Mouse (Mus musculus): ENCODE data around the gene Fndc3c1. TPM values are rescaled to one million over a fixed set of nuclear protein-coding genes. Genes with fewer than 3 reads are reported as not detected.

Gene Fndc3c1
- total RNA-seq (2012; rRNA removed) (not detected in 2 replicates), polyA plus RNA-seq (2012; ENCODE audit: insufficient read depth in 1 of 2, insufficient read length in 2 of 2, low read depth in 1 of 2, low replicate concordance in 2 of 2, missing spikeins in 1 of 2) (not detected)

DNA sequence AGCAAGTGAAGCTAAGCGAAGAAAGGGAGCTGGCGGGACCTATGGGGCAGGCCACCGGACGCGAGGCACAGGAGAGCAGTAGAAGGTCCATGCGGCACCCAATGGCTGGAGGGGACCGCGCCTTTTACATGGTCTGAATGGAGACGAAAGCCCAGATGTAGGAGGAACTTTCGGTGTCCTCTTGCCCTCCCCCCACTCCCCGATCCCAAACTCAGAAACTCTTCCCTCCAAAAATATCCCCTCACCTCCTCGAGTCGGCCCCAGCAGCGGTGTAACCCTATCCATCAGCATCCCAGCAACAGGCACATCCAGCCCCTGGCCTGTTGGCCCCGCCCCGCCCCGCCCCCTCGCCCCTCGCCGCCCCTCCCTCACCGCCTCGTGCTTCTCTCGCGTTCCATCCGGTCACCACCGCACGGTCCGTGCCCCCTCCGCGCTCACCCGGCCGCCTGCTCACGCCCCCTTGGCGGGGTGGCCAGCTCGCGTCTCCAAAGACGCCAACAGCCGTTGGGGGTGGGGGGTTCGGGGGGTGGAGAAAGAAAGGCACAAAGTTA lies at the start of gene Fndc3c1:
Gene Fndc3c1, minus strand, starts transcription at position 301 of the 551 bp plus-strand sequence.
- Histone ChIP-seq H3K4me3 (ENCODE audit: control insufficient read depth in 1 of 2, insufficient read depth in 1 of 2, low read depth in 2 of 2, low read length in 2 of 2) (no peak within 1 kb of the TSS), H3K79me2 (ENCODE audit: control insufficient read depth, insufficient read depth, low read length, poor library complexity) (no peaks in the 10 kb centered on the region), H3K4me1 (ENCODE audit: control insufficient read depth in 1 of 2, insufficient read depth in 2 of 2, low read length in 2 of 2) (no peaks in the 10 kb centered on the region), H3K27me3 (ENCODE audit: control insufficient read depth in 1 of 2, insufficient read depth in 2 of 2, low read length in 2 of 2) (peaks cover 0 to 2% of the 10 kb centered on the region in 2 experiments; a peak in 1 of 4 replicates), H3K9me3 (replicated peaks; ENCODE audit: insufficient read depth, low read length) (no peaks in the 10 kb centered on the region), H3K36me3 (ENCODE audit: control insufficient read depth in 1 of 2, insufficient read depth in 2 of 2, low read length in 2 of 2) (no peaks in the 10 kb centered on the region), H3K9ac (ENCODE audit: control insufficient read depth, low read depth, low read length, poor library complexity, severe bottlenecking) (no peak within 1 kb of the TSS), H3K27ac (ENCODE audit: control insufficient read depth, low read depth, low read length) (no peak within 1 kb of the TSS)
- no peak for DNase-seq (ENCODE audit: low read depth, low spot score)
- TF ChIP-seq MAFK (IDR thresholded peaks at IDR 0.05; ENCODE audit: borderline replicate concordance, low read depth, low read length) = no peak
- TF ChIP-seq JUND (IDR thresholded peaks at IDR 0.05; ENCODE audit: low read depth, low read length) = no peak
- TF ChIP-seq ZMIZ1 (IDR thresholded peaks at IDR 0.05; ENCODE audit: low read depth, low read length) = no peak
- TF ChIP-seq MEF2A (IDR thresholded peaks at IDR 0.05; ENCODE audit: extremely low read depth, insufficient replicate concordance, low read depth, low read length, poor library complexity, severe bottlenecking) = no peak
- TF ChIP-seq RAD21 (IDR thresholded peaks at IDR 0.05; ENCODE audit: low read depth, low read length) = no peak
- no peak for TF ChIP-seq ETS1 (IDR thresholded peaks at IDR 0.05; ENCODE audit: low read depth, low read length)
- no peak for TF ChIP-seq CHD2 (IDR thresholded peaks at IDR 0.05; ENCODE audit: low read length)
- TF ChIP-seq UBTF (IDR thresholded peaks at IDR 0.05; ENCODE audit: borderline replicate concordance, insufficient read depth, low read depth, low read length) = no peak
- TF ChIP-seq MYB (IDR thresholded peaks at IDR 0.05; ENCODE audit: low read depth, low read length) = no peak
- no peak for TF ChIP-seq E2F4 (IDR thresholded peaks at IDR 0.05; ENCODE audit: borderline replicate concordance, low read depth, low read length)
- no peak for TF ChIP-seq GABPA (IDR thresholded peaks at IDR 0.05; ENCODE audit: low read depth, low read length)
- no peak for TF ChIP-seq NELFE (IDR thresholded peaks at IDR 0.05; ENCODE audit: low read depth, low read length)
- no peak for TF ChIP-seq POLR2AphosphoS5 (IDR thresholded peaks at IDR 0.05; ENCODE audit: borderline replicate concordance, low read depth, low read length)
- no peak for TF ChIP-seq RCOR1 (IDR thresholded peaks at IDR 0.05; ENCODE audit: low read depth, low read length)
- TF ChIP-seq MYC (IDR thresholded peaks at IDR 0.05; ENCODE audit: low read depth, low read length) = no peak
- TF ChIP-seq SIN3A (IDR thresholded peaks at IDR 0.05; ENCODE audit: low read length) = no peak
- TF ChIP-seq CTCF (IDR thresholded peaks at IDR 0.05 in 2 of 3, conservative IDR thresholded peaks at IDR 0.05 in 1 of 3; ENCODE audit: control insufficient read depth in 1 of 3, insufficient read depth in 1 of 3, low read depth in 2 of 3, low read length in 3 of 3, poor library complexity in 1 of 3, severe bottlenecking in 1 of 3) = no peak

DNA sequence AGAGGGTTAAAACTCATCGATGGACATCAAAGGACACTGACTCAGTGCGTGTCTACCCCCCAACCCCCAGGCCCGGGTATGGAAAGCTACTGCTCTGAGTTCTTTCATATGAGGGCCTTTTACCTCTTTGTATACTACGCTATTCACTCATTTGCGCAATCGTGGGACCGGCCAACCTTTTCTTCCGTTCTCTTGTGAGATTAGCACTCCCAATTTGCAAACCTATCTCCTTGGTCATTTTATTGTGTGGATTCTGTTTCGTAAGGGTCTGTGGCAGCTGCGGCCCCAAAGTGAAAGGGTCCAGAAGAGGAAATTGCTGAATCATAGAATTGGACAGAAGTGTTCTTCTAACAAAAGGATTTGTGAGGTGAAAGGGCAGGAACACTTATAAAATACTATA lies 1.2 kb upstream of the Fndc3c1 start:
- Histone ChIP-seq H3K9me3 (replicated peaks; ENCODE audit: insufficient read depth, low read length) (no peaks in the 10 kb centered on the region), H3K9ac (ENCODE audit: control insufficient read depth, low read depth, low read length, poor library complexity, severe bottlenecking) (no peak overlapping the region), H3K27me3 (ENCODE audit: control insufficient read depth in 1 of 2, insufficient read depth in 2 of 2, low read length in 2 of 2) (peaks cover 0 to 2% of the 10 kb centered on the region in 2 experiments; a peak in 1 of 4 replicates), H3K4me1 (ENCODE audit: control insufficient read depth in 1 of 2, insufficient read depth in 2 of 2, low read length in 2 of 2) (no peaks in the 10 kb centered on the region), H3K79me2 (ENCODE audit: control insufficient read depth, insufficient read depth, low read length, poor library complexity) (no peaks in the 10 kb centered on the region), H3K36me3 (ENCODE audit: control insufficient read depth in 1 of 2, insufficient read depth in 2 of 2, low read length in 2 of 2) (no peaks in the 10 kb centered on the region), H3K4me3 (ENCODE audit: control insufficient read depth in 1 of 2, insufficient read depth in 1 of 2, low read depth in 2 of 2, low read length in 2 of 2) (no peak overlapping the region), H3K27ac (ENCODE audit: control insufficient read depth, low read depth, low read length) (no peak overlapping the region)
- TF ChIP-seq MAX (IDR thresholded peaks at IDR 0.05; ENCODE audit: low read length) = no peak
- no peak for TF ChIP-seq ELF1 (IDR thresholded peaks at IDR 0.05; ENCODE audit: low read depth, low read length)
- no peak for TF ChIP-seq CHD1 (IDR thresholded peaks at IDR 0.05; ENCODE audit: low read depth, low read length)
- no peak for TF ChIP-seq RAD21 (IDR thresholded peaks at IDR 0.05; ENCODE audit: low read depth, low read length)
- TF ChIP-seq CHD2 (IDR thresholded peaks at IDR 0.05; ENCODE audit: low read length) = no peak
- TF ChIP-seq USF2 (IDR thresholded peaks at IDR 0.05; ENCODE audit: borderline replicate concordance in 1 of 2, insufficient read depth in 1 of 2, low read depth in 1 of 2, low read length in 2 of 2) = no peak
- DNase-seq (ENCODE audit: low read depth, low spot score) = no peak
